Mouse (Mus musculus): ENCODE data around the gene Gin1. TPM values are rescaled to one million over a fixed set of nuclear protein-coding genes. Genes with fewer than 3 reads are reported as not detected.
A peak's percentile ranks its signal among the peaks of the same experiment; 100 is the strongest.

Gene Gin1
- polyA plus RNA-seq, 1 experiment from 2014 or later = 15.1 TPM

DNA sequence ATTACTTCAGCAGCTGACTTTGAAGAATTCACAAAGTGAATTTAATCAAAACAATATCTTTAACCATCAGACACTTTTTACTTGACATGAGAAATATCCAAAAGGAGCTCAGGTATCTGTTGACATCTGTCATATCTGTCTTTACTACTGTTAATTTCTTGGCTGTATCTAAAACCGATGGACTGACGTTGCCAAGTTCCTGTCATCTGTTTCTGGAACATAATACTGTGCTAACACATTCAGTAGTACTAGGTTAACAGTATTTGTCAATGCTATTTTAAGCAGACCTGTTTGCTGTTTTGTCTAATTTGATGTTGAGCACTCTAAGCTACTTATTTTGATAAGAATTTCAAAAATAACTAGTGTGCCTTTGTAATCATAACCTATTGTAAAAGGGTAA lies 18.5 kb downstream of the Gin1 start:
- Histone ChIP-seq H3K9me3 (no peaks in the 10 kb centered on the region), H3K4me3 (no peak overlapping the region), H3K4me2 (no peak overlapping the region), H3K4me1 (replicated peaks) (no peaks in the 10 kb centered on the region), H3K9ac (no peak overlapping the region), H3K27me3 (no peaks in the 10 kb centered on the region), H3K36me3 (no peaks in the 10 kb centered on the region; the same call in 1 of the 2 replicates), H3K27ac (replicated peaks) (no peak overlapping the region)
- ATAC-seq (ENCODE audit: low FRiP score, low read depth) = no peak
- WGBS = 97% methylated on average over 2 of the region's 2 CpGs

DNA sequence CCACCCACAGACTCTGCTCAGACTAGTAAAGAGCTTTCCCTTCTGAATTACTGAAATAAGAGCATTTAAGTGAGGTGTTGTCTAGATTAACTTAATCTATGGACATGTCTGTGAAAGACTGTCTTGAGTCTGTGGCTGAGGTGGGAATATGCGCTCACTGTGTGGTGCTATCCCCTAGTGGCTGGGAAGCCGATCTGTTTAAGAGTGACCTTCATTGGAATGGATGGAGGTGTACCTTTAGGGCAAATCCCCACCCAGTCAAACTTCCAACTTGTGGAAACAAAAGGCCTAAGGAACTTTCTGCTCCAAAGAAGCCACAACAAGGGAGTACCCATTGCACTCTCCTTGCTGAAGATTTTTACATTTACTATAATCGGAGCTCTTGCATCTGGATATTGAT lies 24.1 kb downstream of the Gin1 start:
- Histone ChIP-seq H3K27ac (replicated peaks) (no peak overlapping the region), H3K4me2 (no peak overlapping the region), H3K4me3 (no peak overlapping the region), H3K9me3 (no peaks in the 10 kb centered on the region), H3K27me3 (no peaks in the 10 kb centered on the region), H3K4me1 (replicated peaks) (no peaks in the 10 kb centered on the region), H3K36me3 (no peaks in the 10 kb centered on the region), H3K9ac (no peak overlapping the region)
- ATAC-seq (ENCODE audit: low FRiP score, low read depth) = no peak
- WGBS = 91% methylated on average over 3 of the region's 3 CpGs

DNA sequence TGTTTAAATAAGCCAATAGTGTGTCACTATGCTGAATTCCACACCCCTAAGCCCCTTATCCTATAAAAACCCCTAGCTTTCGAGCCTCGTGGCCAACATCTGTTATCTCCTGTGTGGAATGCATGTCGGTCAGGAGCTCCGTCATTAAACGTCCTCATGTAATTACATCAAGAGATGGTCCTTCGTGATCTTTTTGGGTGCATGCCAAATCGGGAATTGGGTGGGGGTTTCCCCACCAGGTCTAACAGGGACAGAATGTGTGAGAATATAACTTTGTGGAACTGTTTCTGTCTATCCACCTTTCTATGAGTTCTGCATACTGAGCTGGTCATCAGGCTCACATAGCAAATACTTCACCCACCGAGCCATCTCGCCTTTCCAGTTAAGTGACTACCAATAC lies 26.0 kb downstream of the Gin1 start:
- no peak overlapping the region for H3K4me3 ChIP-seq
- H3K27me3 ChIP-seq = no peaks in the 10 kb centered on the region
- H3K27ac ChIP-seq (replicated peaks) = no peak overlapping the region
- no peaks in the 10 kb centered on the region for H3K4me1 ChIP-seq (replicated peaks)
- whole genome bisulfite sequencing = 88% methylated on average over 9 of the region's 9 CpGs
- H3K4me2 ChIP-seq = no peak overlapping the region
- H3K9me3 ChIP-seq = 0 out of 2 replicates have a peak, but pooled peaks cover 5% of the 10 kb centered on the region
- H3K9ac ChIP-seq = no peak overlapping the region
- no peak for ATAC-seq (ENCODE audit: low FRiP score, low read depth)
- no peaks in the 10 kb centered on the region for H3K36me3 ChIP-seq

DNA sequence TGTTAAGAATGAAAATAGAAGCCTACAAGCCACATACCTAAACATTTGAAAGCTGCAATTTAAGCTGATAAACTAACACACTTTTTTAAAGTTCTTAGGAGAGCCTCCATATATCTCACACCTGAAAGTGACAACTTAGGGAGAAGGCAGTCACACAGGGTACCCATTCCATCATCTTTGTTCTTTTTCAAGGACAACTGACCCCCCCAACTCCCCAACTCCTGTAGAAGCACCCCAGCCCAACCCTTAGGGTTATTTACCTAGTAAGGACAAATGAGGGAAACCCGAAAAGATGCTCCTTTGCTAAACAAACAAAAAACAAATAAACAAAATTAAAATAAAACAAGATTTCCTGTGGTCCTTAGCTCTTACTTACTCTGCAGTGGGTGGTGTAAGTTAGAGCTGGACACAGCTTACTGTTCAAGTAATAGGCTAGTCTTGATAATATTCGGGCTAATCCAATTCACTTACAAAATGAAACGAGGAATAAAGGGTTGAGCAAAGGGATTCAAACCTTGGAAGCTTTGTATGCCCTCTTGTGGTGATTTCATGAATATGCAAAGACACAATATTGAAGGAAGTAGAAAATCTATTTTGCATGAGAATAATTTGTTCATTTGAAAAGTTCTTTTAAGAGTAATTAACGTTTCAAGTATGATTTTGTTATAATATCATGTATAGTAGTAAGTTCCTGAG lies 32.4 kb downstream of the Gin1 start:
- 49% methylated on average over 4 of the region's 4 CpGs for WGBS
- Histone ChIP-seq H3K27me3 (no peaks in the 10 kb centered on the region), H3K4me2 (no peak overlapping the region), H3K27ac (replicated peaks) (no peak overlapping the region), H3K9ac (no peak overlapping the region), H3K4me1 (replicated peaks) (no peaks in the 10 kb centered on the region), H3K9me3 (0 out of 2 replicates have a peak, but pooled peaks cover 5% of the 10 kb centered on the region), H3K4me3 (no peak overlapping the region), H3K36me3 (no peaks in the 10 kb centered on the region)
- no peak for ATAC-seq (ENCODE audit: low FRiP score, low read depth)

DNA sequence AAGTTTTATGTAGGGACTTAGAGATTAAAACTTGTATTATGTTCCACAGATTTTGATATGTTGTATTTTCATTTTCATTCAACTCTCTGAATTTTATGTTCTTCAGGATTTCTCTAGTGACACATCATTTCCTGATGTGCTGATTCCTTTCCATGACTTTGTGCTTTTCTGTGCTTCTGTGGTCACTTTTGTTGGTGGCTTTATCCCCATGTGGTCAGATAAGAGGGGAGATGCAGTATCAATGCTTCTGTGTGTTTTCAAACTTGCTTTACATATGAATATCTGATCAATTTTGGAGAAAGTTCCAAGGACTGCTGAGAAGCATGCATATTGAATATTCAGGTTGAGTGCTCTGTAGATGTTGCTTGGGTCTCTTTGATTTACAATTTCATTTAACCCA lies 34.5 kb downstream of the Gin1 start:
- no peak overlapping the region for H3K27ac ChIP-seq (replicated peaks)
- ATAC-seq (ENCODE audit: low FRiP score, low read depth) = no peak

DNA sequence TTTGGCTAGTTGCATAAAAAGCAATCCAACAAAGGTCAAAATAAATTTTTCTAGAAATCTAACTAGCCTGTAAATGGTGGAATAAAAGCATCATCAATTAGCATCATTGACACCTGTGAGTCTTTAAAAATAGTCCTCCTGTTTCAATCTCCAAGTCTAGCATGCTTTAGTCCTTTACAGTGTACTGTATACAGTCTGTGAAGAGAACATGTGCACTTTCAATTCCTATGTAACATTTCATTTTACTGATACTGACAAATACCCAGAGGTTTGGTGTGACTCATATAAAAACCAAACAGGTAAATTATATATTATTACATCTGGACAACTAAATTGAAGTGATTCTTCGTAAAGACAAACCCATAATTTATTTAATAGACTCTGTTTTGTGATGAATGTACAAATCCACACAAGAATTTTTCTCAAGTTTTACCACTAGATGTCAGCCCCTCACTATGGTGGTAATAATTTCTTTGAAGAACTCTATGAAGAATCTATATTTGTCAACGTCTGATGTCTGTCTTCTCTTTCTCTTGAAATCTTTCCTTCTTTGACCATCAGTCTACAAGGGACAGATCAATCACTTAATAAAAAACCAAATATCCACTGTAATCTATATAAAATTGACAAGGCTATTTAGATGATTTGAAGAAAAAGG lies 39.4 kb downstream of the Gin1 start:
- 0 out of 2 replicates have a peak, but pooled peaks have one; percentile 38 for ATAC-seq (ENCODE audit: low FRiP score, low read depth)

More for the DNA sequence above, 34.5 kb downstream of the Gin1 start:
- Histone ChIP-seq H3K4me1 (replicated peaks) (no peaks in the 10 kb centered on the region), H3K36me3 (no peaks in the 10 kb centered on the region), H3K4me3 (no peak overlapping the region), H3K27me3 (no peaks in the 10 kb centered on the region), H3K9ac (no peak overlapping the region), H3K9me3 (0 out of 2 replicates have a peak, but pooled peaks cover 5% of the 10 kb centered on the region), H3K4me2 (no peak overlapping the region)

DNA sequence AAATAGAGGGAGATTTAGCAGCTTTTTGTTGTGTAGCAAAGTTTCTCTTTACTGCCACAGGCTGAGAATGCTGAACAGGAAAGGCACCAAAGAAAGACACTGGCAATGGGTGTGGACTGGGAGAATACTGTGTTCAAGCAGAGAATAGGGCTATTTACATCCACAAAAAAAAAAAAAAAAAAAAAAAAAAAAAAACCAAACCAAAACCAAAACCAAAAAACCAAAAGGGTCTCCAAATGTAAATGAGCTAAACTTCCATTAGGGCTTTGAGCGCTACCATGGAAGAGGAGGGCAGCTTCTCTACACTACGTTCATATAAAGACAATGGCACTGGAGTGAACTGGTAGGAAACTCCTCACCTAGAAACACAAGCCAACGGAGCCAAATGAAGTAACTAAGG lies 51.3 kb downstream of the Gin1 start:
- H3K27ac ChIP-seq (replicated peaks) = no peak overlapping the region
- no peak for ATAC-seq (ENCODE audit: low FRiP score, low read depth)
- H3K4me1 ChIP-seq (replicated peaks) = no peaks in the 10 kb centered on the region
- H3K27me3 ChIP-seq = no peaks in the 10 kb centered on the region
- H3K36me3 ChIP-seq = peaks cover 9% of the 10 kb centered on the region; the same call in 1 of the 2 replicates
- no peak overlapping the region for H3K9ac ChIP-seq
- no peak overlapping the region for H3K4me2 ChIP-seq
- no peak overlapping the region for H3K4me3 ChIP-seq
- no peaks in the 10 kb centered on the region for H3K9me3 ChIP-seq
- 92% methylated on average over 3 of the region's 3 CpGs for WGBS

More for the DNA sequence above, 39.4 kb downstream of the Gin1 start:
- H3K4me1 ChIP-seq (replicated peaks) = no peaks in the 10 kb centered on the region
- no peaks in the 10 kb centered on the region for H3K36me3 ChIP-seq
- H3K27ac ChIP-seq (replicated peaks) = no peak overlapping the region
- H3K4me3 ChIP-seq = no peak overlapping the region
- no peak overlapping the region for H3K4me2 ChIP-seq
- H3K9ac ChIP-seq = no peak overlapping the region
- no peaks in the 10 kb centered on the region for H3K9me3 ChIP-seq
- no peaks in the 10 kb centered on the region for H3K27me3 ChIP-seq
- WGBS = 30% methylated on average over 2 of the region's 2 CpGs

DNA sequence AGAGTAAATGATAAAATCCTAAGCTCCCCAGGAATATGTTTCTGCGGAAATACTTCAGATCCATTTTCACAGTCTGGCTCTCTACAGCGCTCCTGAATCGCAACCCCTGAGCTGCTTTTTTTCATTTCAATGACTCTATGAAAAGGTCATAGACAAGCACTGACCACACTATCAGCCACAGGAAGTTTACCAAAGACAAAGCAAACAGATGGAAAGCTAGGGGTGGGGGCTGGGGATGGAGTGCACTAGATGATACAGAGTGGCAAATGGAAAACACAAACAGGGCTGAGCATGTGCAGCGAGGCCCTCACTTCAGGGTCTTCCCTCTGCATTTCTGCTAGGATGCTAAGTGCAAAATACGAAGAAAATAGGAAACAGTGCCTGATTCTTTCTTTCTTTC lies 52.2 kb downstream of the Gin1 start:
- Histone ChIP-seq H3K4me2 (no peak overlapping the region), H3K36me3 (peaks cover 9% of the 10 kb centered on the region; the same call in 1 of the 2 replicates), H3K9ac (no peak overlapping the region), H3K27me3 (no peaks in the 10 kb centered on the region), H3K4me1 (replicated peaks) (no peaks in the 10 kb centered on the region), H3K4me3 (no peak overlapping the region), H3K9me3 (no peaks in the 10 kb centered on the region), H3K27ac (replicated peaks) (no peak overlapping the region)
- WGBS = 91% methylated on average over 5 of the region's 5 CpGs
- no peak for ATAC-seq (ENCODE audit: low FRiP score, low read depth)

DNA sequence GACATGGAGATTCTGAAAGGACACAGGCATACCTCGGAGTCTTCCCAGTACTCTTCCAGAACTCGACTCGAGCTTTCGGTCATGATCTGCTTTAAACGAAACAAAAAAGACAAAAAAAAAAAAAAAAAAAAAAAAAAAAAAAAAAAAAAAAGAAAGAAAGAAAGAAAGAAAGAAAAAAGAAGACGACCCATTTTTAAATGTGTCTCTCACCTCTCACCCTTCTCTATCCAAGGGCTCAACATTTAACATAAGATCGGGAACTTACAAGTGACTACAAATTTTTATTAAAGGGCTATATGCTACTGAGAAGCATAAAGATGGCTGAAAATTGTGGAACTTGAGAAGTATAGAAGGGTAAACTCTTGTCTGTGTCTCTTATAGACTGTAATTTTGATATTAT lies 52.9 kb downstream of the Gin1 start:
- no peak overlapping the region for H3K9ac ChIP-seq
- H3K4me1 ChIP-seq (replicated peaks) = no peaks in the 10 kb centered on the region
- WGBS = 94% methylated on average over 7 of the region's 7 CpGs
- H3K27me3 ChIP-seq = no peaks in the 10 kb centered on the region
- no peak overlapping the region for H3K4me2 ChIP-seq
- H3K27ac ChIP-seq (replicated peaks) = no peak overlapping the region
- peaks cover 4% of the 10 kb centered on the region; the same call in 1 of the 2 replicates for H3K36me3 ChIP-seq
- no peak for ATAC-seq (ENCODE audit: low FRiP score, low read depth)
- H3K9me3 ChIP-seq = no peaks in the 10 kb centered on the region
- H3K4me3 ChIP-seq = no peak overlapping the region

DNA sequence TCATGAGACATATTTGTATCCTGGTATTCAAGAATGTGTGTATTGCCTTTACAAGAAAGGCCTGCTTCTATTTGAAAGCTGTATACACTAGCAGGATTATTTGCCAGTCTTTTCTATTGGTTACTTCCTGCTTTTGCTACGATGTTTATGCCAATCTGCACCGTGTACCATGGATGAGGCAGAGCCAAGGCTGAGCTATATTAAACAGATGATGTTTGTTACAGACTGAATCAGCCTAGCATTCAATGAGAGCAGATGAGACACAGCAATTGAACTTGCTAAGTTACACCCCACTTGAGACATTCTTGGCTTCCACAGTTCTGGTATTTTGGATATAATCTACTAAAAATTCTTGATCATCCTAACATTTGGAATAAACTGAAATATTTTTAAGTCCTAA lies 57.6 kb downstream of the Gin1 start:
- H3K4me3 ChIP-seq = no peak overlapping the region
- peaks cover 8% of the 10 kb centered on the region; the same call in 1 of the 2 replicates for H3K36me3 ChIP-seq
- no peaks in the 10 kb centered on the region for H3K9me3 ChIP-seq
- H3K4me1 ChIP-seq (replicated peaks) = no peaks in the 10 kb centered on the region
- 83% methylated on average over 2 of the region's 2 CpGs for WGBS
- no peak for ATAC-seq (ENCODE audit: low FRiP score, low read depth)
- H3K9ac ChIP-seq = no peak overlapping the region
- no peak overlapping the region for H3K4me2 ChIP-seq
- H3K27ac ChIP-seq (replicated peaks) = no peak overlapping the region
- H3K27me3 ChIP-seq = no peaks in the 10 kb centered on the region

DNA sequence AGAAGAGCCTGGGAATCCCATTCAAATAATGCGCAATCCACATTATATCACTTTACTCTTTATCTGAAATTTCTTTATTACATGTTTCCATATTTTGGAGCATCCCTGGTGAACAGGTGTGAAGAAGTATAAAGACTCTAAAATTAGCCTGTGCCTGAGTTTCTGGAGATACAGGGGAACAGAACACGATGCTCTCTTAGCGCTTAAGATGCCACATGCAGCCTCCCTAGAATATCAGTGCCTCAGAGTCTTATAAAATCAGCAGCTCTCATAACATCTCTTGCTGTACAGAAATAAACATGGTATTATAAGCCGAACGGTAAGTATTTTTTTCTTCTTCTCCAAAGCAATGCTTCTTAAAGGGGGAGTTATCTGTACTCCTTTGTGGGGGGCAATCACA lies 58.1 kb downstream of the Gin1 start:
- Histone ChIP-seq H3K9ac (no peak overlapping the region), H3K4me1 (replicated peaks) (0 out of 2 replicates have a peak, but pooled peaks cover 1% of the 10 kb centered on the region), H3K36me3 (peaks cover 8% of the 10 kb centered on the region; the same call in 1 of the 2 replicates), H3K4me3 (no peak overlapping the region), H3K9me3 (no peaks in the 10 kb centered on the region), H3K27ac (replicated peaks) (no peak overlapping the region), H3K4me2 (no peak overlapping the region), H3K27me3 (no peaks in the 10 kb centered on the region)
- no peak for ATAC-seq (ENCODE audit: low FRiP score, low read depth)
- WGBS = 95% methylated on average over 5 of the region's 5 CpGs

DNA sequence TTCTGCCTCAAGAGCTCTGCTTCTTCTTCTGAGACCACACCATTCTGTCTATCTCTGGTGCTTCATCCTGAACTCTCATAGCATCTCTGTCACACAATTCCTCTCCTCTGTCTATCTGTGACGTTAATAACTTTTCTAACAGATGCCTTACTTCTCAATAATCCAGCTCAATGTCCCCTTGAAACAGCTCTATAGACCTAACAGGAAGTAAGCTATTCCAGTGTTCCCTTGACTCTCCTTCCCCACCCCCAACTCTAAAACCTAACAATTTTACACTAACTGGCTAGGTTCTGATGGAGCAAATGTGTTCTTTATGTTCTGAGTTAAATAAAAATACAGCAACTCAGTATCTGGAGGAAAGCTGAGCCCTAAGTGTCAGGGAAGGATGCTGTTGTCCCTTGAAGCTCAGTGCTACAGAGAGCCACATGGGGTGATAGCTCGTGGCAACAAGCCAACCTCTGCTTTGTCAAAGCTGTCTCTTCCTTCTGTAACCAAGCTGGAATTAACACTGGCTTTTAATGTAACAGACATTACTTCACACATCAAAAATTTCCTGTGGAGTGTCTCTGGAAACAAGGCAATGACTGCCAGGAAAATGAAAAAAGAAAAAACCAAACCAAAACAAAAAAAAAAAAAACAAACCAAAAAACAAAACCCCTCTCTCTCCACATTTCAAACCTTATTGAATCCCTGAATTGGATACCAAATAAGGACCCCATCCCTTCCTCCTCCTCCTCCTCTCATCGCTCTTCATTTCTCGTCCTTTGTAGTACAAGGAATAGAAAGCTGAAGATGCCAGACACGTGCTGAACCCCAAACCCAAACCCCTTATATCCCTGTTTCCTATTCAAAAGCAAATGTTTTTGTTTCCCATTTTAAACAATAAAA lies 63.7 kb downstream of the Gin1 start:
- H3K4me2 ChIP-seq = no peak overlapping the region
- WGBS = 49% methylated on average over 5 of the region's 5 CpGs

More for the DNA sequence above, 63.7 kb downstream of the Gin1 start:
- Histone ChIP-seq H3K27ac (replicated peaks) (peak overlapping the region; percentile 50), H3K36me3 (peaks cover 4% of the 10 kb centered on the region; the same call in 1 of the 2 replicates), H3K4me1 (replicated peaks) (0 out of 2 replicates have a peak, but pooled peaks cover 8% of the 10 kb centered on the region), H3K4me3 (no peak overlapping the region), H3K9ac (no peak overlapping the region), H3K9me3 (no peaks in the 10 kb centered on the region), H3K27me3 (no peaks in the 10 kb centered on the region)
- ATAC-seq (ENCODE audit: low FRiP score, low read depth) = peak; percentile 83
